7 mouse cellular contexts compared by ENCODE assay signal in genomic region chrX:101221834-101222795, GRCm38 (mm10). TPM values are rescaled to one million over a fixed set of nuclear protein-coding genes. Genes with fewer than 3 reads are reported as not detected.
DNase-seq lines count a peak whose midpoint lies in the region; ATAC-seq lines count a peak whose summit lies in the region.

Gene Snx12, minus strand, starts transcription at chrX:101222563.

- ATAC-seq in intestine, embryonic 15.5 days = peak; percentile 95

- H3K4me2 ChIP-seq in intestine, embryonic 15.5 days (replicated peaks) = peak within 1 kb of the TSS; percentile 56

- H3K27ac ChIP-seq in intestine, embryonic 15.5 days = peak within 1 kb of the TSS; percentile 67
- peak within 1 kb of the TSS; percentile 89 for H3K27ac ChIP-seq in midbrain, embryonic 10.5 days (replicated peaks)

- peak; percentile 91 for DNase-seq in adrenal gland, adult 2 months
- peak; percentile 78 for DNase-seq in embryo, embryonic 11.5 days (ENCODE audit: low read depth, low spot score)
- DNase-seq in gastrocnemius, postnatal 36 days = peak; percentile 76 to 78
- peak; percentile 90 to 95 for DNase-seq in left cerebral cortex, postnatal 25 days (ENCODE audit: low spot score in 2 of 2)
- DNase-seq in midbrain, embryonic 10.5 days (ENCODE audit: low spot score) = peak; percentile 85
- DNase-seq in right cerebral cortex, postnatal 4 days = peak; percentile 78

- peak within 1 kb of the TSS; percentile 51 for H3K4me3 ChIP-seq in intestine, embryonic 15.5 days (replicated peaks)
- peak within 1 kb of the TSS; percentile 66 for H3K4me3 ChIP-seq in midbrain, embryonic 10.5 days

- no peaks in the 10 kb centered on the region for H3K36me3 ChIP-seq in intestine, embryonic 15.5 days
- H3K36me3 ChIP-seq in midbrain, embryonic 10.5 days = peaks cover 15% of the 10 kb centered on the region

- peak within 1 kb of the TSS; percentile 49 for H3K9ac ChIP-seq in intestine, embryonic 15.5 days

- H3K27me3 ChIP-seq in intestine, embryonic 15.5 days (replicated peaks) = no peaks in the 10 kb centered on the region
- H3K27me3 ChIP-seq in midbrain, embryonic 10.5 days (ENCODE audit: low read depth, poor library complexity, severe bottlenecking) = peaks cover 77% of the 10 kb centered on the region

- 21% methylated on average over 55 of the region's 55 CpGs for WGBS in intestine, embryonic 15.5 days
- 21% methylated on average over 52 of the region's 55 CpGs for WGBS in midbrain, embryonic 10.5 days

- no peaks in the 10 kb centered on the region for H3K9me3 ChIP-seq in intestine, embryonic 15.5 days
- no peaks in the 10 kb centered on the region for H3K9me3 ChIP-seq in midbrain, embryonic 10.5 days (replicated peaks)

- no peaks in the 10 kb centered on the region for H3K4me1 ChIP-seq in intestine, embryonic 15.5 days (replicated peaks)
- H3K4me1 ChIP-seq in midbrain, embryonic 10.5 days = peaks cover 6% of the 10 kb centered on the region

- intact Hi-C loops in gastrocnemius, postnatal 36 days (cut with DNase I) = no loop called here
- intact Hi-C loops in left cerebral cortex, postnatal 25 days (cut with DNase I) = loop anchor here (1.0 to 5.0 kb wide), 3 partner anchors 32 to 110 kb away; partner anchors contain the start of genes Foxo4 and Med12

RNA-seq across cellular contexts. Expression of gene Snx12, which starts in this region (rescaled TPM):
- total RNA-seq in adrenal gland, adult 2 months (2021) = 10 to 100 TPM; 58.8 to 58.9 TPM
- polyA plus RNA-seq in adrenal gland, adult 2 months (2012; rRNA removed) = 18.0 and 18.3 TPM in 2 replicates
- 10 to 100 TPM; 27.9 to 28.5 TPM for total RNA-seq in gastrocnemius, postnatal 36 days (2021)
- polyA plus RNA-seq in intestine, embryonic 15.5 days (2015; fragmentation: Nextera tagmentation; extraction: Ambion mirVana) = 50.6 and 51.1 TPM in 2 replicates
- total RNA-seq in left cerebral cortex, postnatal 25 days (2021) = 10 to 100 TPM; 69.4 to 75.2 TPM
- polyA plus RNA-seq in midbrain, embryonic 10.5 days (2016; fragmentation: Nextera tagmentation; extraction: Ambion mirVana) = 63.8 and 68.5 TPM in 2 replicates

Comparison
In these comparisons a context has a peak if more than half of its experiments do, and no peak if none do; other contexts are left out.
1. Peak in every context shown above with its lines: DNase-seq, ATAC-seq, H3K4me3 ChIP-seq and H3K27ac ChIP-seq.